Mouse (Mus musculus): Measurements from ENCODE around the gene Cx3cl1. TPM values are rescaled to one million over a fixed set of nuclear protein-coding genes. Genes with fewer than 3 reads are reported as not detected.
A peak's percentile ranks its signal among the peaks of the same experiment; 100 is the strongest.

The Cx3cl1 gene
- polyA plus RNA-seq, 1 experiment from 2014 or later: 12.2 TPM

- H3K27me3 ChIP-seq (ENCODE audit: insufficient read depth, poor library complexity, severe bottlenecking): no peaks in the 10 kb centered on the region
- H3K36me3 ChIP-seq: no peaks in the 10 kb centered on the region
- no peak overlapping the region for H3K4me3 ChIP-seq
- 84% methylated on average over 8 of the region's 8 CpGs for WGBS
- H3K9me3 ChIP-seq: no peaks in the 10 kb centered on the region
- no peak overlapping the region for H3K27ac ChIP-seq
- H3K4me1 ChIP-seq (replicated peaks): no peaks in the 10 kb centered on the region
- no peak for DNase-seq (ENCODE audit: low spot score)
These were observed 25.0 kb upstream of the Cx3cl1 start for GRCm38 (mm10) chr8:94746832-94747231.

- Histone ChIP-seq H3K27ac (no peak overlapping the region), H3K4me1 (replicated peaks) (no peaks in the 10 kb centered on the region), H3K4me3 (no peak overlapping the region), H3K36me3 (no peaks in the 10 kb centered on the region), H3K9me3 (no peaks in the 10 kb centered on the region), H3K27me3 (ENCODE audit: insufficient read depth, poor library complexity, severe bottlenecking) (no peaks in the 10 kb centered on the region)
- WGBS: 67% methylated on average over 4 of the region's 4 CpGs
- DNase-seq (ENCODE audit: low spot score): no peak
These were observed 23.4 kb upstream of the Cx3cl1 start for GRCm38 (mm10) chr8:94748363-94748762.

- Histone ChIP-seq H3K36me3 (no peaks in the 10 kb centered on the region), H3K27ac (no peak overlapping the region), H3K4me1 (replicated peaks) (no peaks in the 10 kb centered on the region), H3K4me3 (no peak overlapping the region), H3K9me3 (no peaks in the 10 kb centered on the region), H3K27me3 (ENCODE audit: insufficient read depth, poor library complexity, severe bottlenecking) (no peaks in the 10 kb centered on the region)
- WGBS: 82% methylated on average over 3 of the region's 3 CpGs
- DNase-seq (ENCODE audit: low spot score): no peak
These were observed 21.9 kb upstream of the Cx3cl1 start for GRCm38 (mm10) chr8:94749942-94750341.

- Histone ChIP-seq H3K27me3 (ENCODE audit: insufficient read depth, poor library complexity, severe bottlenecking) (no peaks in the 10 kb centered on the region), H3K9me3 (no peaks in the 10 kb centered on the region), H3K4me3 (no peak overlapping the region), H3K36me3 (no peaks in the 10 kb centered on the region), H3K27ac (no peak overlapping the region), H3K4me1 (replicated peaks) (no peaks in the 10 kb centered on the region)
- 83% methylated on average over 10 of the region's 10 CpGs for WGBS
- DNase-seq (ENCODE audit: low spot score): no peak
These were observed 20.6 kb upstream of the Cx3cl1 start for GRCm38 (mm10) chr8:94751023-94751849.

- Histone ChIP-seq H3K4me1 (replicated peaks) (no peaks in the 10 kb centered on the region), H3K27me3 (ENCODE audit: insufficient read depth, poor library complexity, severe bottlenecking) (no peaks in the 10 kb centered on the region), H3K27ac (no peak overlapping the region), H3K9me3 (no peaks in the 10 kb centered on the region), H3K4me3 (no peak overlapping the region), H3K36me3 (no peaks in the 10 kb centered on the region)
- WGBS: 86% methylated on average over 2 of the region's 2 CpGs
- no peak for DNase-seq (ENCODE audit: low spot score)
These were observed 17.8 kb upstream of the Cx3cl1 start for GRCm38 (mm10) chr8:94754006-94754405.

GRCm38 (mm10) chr8:94754486-94754885, 17.3 kb upstream of the Cx3cl1 start:
- Histone ChIP-seq H3K27me3 (ENCODE audit: insufficient read depth, poor library complexity, severe bottlenecking) (no peaks in the 10 kb centered on the region), H3K36me3 (no peaks in the 10 kb centered on the region), H3K27ac (no peak overlapping the region), H3K4me3 (no peak overlapping the region), H3K9me3 (no peaks in the 10 kb centered on the region), H3K4me1 (replicated peaks) (no peaks in the 10 kb centered on the region)
- no peak for DNase-seq (ENCODE audit: low spot score)
- WGBS: 69% methylated on average over 2 of the region's 2 CpGs

GRCm38 (mm10) chr8:94767035-94767434, 4.8 kb upstream of the Cx3cl1 start:
- Histone ChIP-seq H3K9me3 (no peaks in the 10 kb centered on the region), H3K4me3 (no peak overlapping the region), H3K27me3 (ENCODE audit: insufficient read depth, poor library complexity, severe bottlenecking) (peaks cover 30% of the 10 kb centered on the region), H3K36me3 (no peaks in the 10 kb centered on the region), H3K27ac (no peak overlapping the region), H3K4me1 (replicated peaks) (peaks cover 13% of the 10 kb centered on the region)
- 81% methylated on average over 9 of the region's 9 CpGs for WGBS
- no peak for DNase-seq (ENCODE audit: low spot score)

GRCm38 (mm10) chr8:94770945-94771344, 864 bp upstream of the Cx3cl1 start:
- Histone ChIP-seq H3K4me3 (no peak overlapping the region), H3K27ac (peak overlapping the region; percentile 88; the same call in 1 of the 2 replicates), H3K36me3 (no peaks in the 10 kb centered on the region), H3K4me1 (replicated peaks) (peaks cover 34% of the 10 kb centered on the region), H3K9me3 (no peaks in the 10 kb centered on the region), H3K27me3 (ENCODE audit: insufficient read depth, poor library complexity, severe bottlenecking) (peaks cover 63% of the 10 kb centered on the region)
- DNase-seq (ENCODE audit: low spot score): no peak
- WGBS: 71% methylated on average over 6 of the region's 6 CpGs

- WGBS: 47% methylated on average over 6 of the region's 6 CpGs
- no peak for DNase-seq (ENCODE audit: low spot score)
- Histone ChIP-seq H3K27ac (no peak overlapping the region), H3K27me3 (ENCODE audit: insufficient read depth, poor library complexity, severe bottlenecking) (peaks cover 68% of the 10 kb centered on the region), H3K36me3 (no peaks in the 10 kb centered on the region), H3K4me3 (peak overlapping the region; percentile 69), H3K4me1 (replicated peaks) (peaks cover 40% of the 10 kb centered on the region), H3K9me3 (no peaks in the 10 kb centered on the region)
These were observed 1.2 kb downstream of the Cx3cl1 start for GRCm38 (mm10) chr8:94773048-94773447.

- WGBS: 15% methylated on average over 12 of the region's 12 CpGs
- peaks cover 68% of the 10 kb centered on the region for H3K27me3 ChIP-seq (ENCODE audit: insufficient read depth, poor library complexity, severe bottlenecking)
- peaks cover 46% of the 10 kb centered on the region for H3K4me1 ChIP-seq (replicated peaks)
- H3K4me3 ChIP-seq: peak overlapping the region; percentile 69
- H3K27ac ChIP-seq: no peak overlapping the region; the same call in 1 of the 2 replicates
- DNase-seq (ENCODE audit: low spot score): peak; percentile 17
- H3K9me3 ChIP-seq: no peaks in the 10 kb centered on the region
- no peaks in the 10 kb centered on the region for H3K36me3 ChIP-seq
These were observed 1.9 kb downstream of the Cx3cl1 start for GRCm38 (mm10) chr8:94773700-94774171.

GRCm38 (mm10) chr8:94774601-94775000, 2.8 kb downstream of the Cx3cl1 start:
- no peak for DNase-seq (ENCODE audit: low spot score)
- peaks cover 62% of the 10 kb centered on the region for H3K27me3 ChIP-seq (ENCODE audit: insufficient read depth, poor library complexity, severe bottlenecking)
- H3K4me3 ChIP-seq: no peak overlapping the region
- no peak overlapping the region for H3K27ac ChIP-seq
- peaks cover 54% of the 10 kb centered on the region for H3K4me1 ChIP-seq (replicated peaks)
- WGBS: 81% methylated on average over 1 of the region's 1 CpGs
- H3K9me3 ChIP-seq: no peaks in the 10 kb centered on the region
- H3K36me3 ChIP-seq: no peaks in the 10 kb centered on the region

- no peak overlapping the region for H3K27ac ChIP-seq
- no peak overlapping the region for H3K4me3 ChIP-seq
- H3K9me3 ChIP-seq: no peaks in the 10 kb centered on the region
- H3K27me3 ChIP-seq (ENCODE audit: insufficient read depth, poor library complexity, severe bottlenecking): peaks cover 45% of the 10 kb centered on the region
- peaks cover 55% of the 10 kb centered on the region for H3K4me1 ChIP-seq (replicated peaks)
- DNase-seq (ENCODE audit: low spot score): no peak
- H3K36me3 ChIP-seq: no peaks in the 10 kb centered on the region
- WGBS: 92% methylated on average over 2 of the region's 2 CpGs
These were observed 4.5 kb downstream of the Cx3cl1 start for GRCm38 (mm10) chr8:94776346-94776745.

GRCm38 (mm10) chr8:94778036-94778435, 6.2 kb downstream of the Cx3cl1 start:
- H3K4me1 ChIP-seq (replicated peaks): peaks cover 48% of the 10 kb centered on the region
- no peaks in the 10 kb centered on the region for H3K9me3 ChIP-seq
- H3K27ac ChIP-seq: peak overlapping the region; percentile 64
- no peak overlapping the region for H3K4me3 ChIP-seq
- H3K36me3 ChIP-seq: no peaks in the 10 kb centered on the region
- WGBS: 68% methylated on average over 10 of the region's 10 CpGs
- no peak for DNase-seq (ENCODE audit: low spot score)
- H3K27me3 ChIP-seq (ENCODE audit: insufficient read depth, poor library complexity, severe bottlenecking): peaks cover 28% of the 10 kb centered on the region
